Mouse (Mus musculus) activated CD4-positive, CD25-positive, alpha-beta regulatory T cell (primary cell): ENCODE measurements around the gene Fam110c. TPM values are rescaled to one million over a fixed set of nuclear protein-coding genes. Genes with fewer than 3 reads are reported as not detected.

ENCODE experiments used
- polyA plus RNA-seq, 2 experiments: library from polyadenylated mRNA; unstranded; fragments of 100-300 nt; shearing (Covaris generic); gene quantifications; one replicate each; pipeline ENCODE4 v1.2.1; 2017

The Fam110c gene
- polyA plus RNA-seq = under 1 TPM; 0.05 to 0.38 TPM

DNA sequence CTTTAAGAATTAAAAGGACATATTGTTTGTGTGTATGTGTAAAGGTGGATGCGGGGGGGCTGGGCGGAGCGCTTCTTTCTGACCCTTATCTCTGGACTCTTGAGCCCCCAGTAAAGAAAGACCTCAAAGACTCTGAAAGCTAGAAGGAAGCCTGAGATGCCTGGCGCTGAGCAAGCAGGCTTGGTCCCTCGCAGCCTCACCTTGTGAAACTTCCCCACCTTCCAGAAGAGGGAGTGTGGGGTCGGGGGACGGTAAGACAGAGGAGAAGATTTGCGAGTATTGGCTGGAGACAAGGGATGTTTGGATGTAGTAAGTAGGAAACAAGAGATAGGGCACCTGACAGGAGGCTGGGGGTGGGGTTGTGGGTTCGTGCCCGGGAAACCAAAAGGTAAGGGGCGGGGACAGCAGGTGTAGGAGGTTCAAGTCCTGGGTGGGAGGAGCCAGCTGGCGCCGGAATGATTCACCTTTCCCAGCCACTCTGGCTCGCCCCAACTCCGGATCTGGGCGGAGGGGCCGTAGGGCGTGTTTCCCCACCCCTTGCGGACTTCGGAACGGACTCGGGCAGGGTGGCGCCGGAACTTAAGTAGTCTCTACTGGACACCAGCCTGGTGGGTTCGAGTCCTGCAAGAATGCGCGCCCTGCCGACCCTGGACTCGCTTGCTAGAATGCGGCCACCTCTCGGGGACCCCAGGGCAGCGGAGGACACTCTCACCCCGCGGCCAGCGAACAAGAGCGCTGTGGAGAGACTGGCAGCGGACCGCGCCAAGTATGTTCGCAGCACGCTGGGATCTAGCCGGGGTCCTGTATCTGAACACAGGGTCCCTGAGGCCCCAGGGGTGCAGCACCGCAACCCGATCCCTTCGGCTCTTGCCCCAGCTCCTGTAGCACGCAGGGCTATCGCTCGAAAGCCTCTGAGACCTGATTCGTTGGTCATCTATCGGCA lies at the start of gene Fam110c:
TSS of gene Fam110c (plus strand) at position 450 of the 943 bp plus-strand sequence.

Other genes with a start within 250 kb of the Fam110c start
- under 1 TPM in 1 of 2 experiments, not detected in 1; 0.41 TPM for gene Alkal2, start 189.5 kb upstream of the Fam110c start, polyA plus RNA-seq
- 10 to 100 TPM; 57.2 to 58.2 TPM for gene Acp1, start 162.3 kb upstream of the Fam110c start, polyA plus RNA-seq
- 1 to 10 TPM; 1.1 TPM for gene Sh3yl1, start 162.2 kb upstream of the Fam110c start, polyA plus RNA-seq
- not detected for gene Gm6993, start 166.9 kb downstream of the Fam110c start, polyA plus RNA-seq
- gene Lamb1, start 191.4 kb downstream of the Fam110c start, polyA plus RNA-seq = under 1 TPM; 0.06 to 0.54 TPM